Comparison of ENCODE assay signal across 8 mouse cellular contexts in the genomic region with DNA sequence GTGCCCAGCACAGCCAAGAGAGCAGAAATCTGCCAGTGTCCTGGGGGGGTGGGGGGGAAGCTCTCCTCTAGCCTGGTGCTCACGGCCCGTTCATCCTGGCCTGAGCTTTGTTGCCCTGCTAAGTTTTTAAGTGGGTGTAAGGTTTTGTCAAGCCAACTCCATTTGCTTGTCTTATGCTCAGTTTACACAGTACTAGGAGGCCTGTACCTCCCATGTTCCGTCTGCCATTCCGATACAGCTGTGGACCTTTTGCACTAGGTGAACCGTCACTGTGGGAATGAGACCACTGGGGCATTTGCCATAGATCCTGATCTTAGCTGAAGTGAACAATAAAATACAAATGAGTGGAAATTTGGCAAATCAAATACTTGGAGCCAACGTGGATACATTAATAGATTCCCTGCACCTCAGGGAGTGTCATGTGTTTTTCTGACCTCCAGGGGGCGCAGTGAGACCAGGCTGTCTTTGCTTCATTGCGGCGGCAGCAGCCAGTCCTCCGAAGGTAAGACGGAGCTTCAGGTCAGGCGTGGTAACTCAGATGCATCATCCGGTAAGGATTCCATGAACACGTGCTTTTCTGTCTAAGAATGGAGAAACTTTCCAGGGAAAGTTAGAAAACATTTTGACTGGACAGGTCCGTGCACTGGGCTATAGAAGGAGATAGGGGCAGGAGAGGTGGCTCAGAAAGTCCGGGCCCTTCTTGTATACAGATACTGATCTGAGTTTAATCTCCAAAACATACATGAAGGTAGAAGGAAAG. TPM values are rescaled to one million over a fixed set of nuclear protein-coding genes. Genes with fewer than 3 reads are reported as not detected.
DNase-seq lines count a peak whose midpoint lies in the region; ATAC-seq and TF ChIP-seq lines count a peak whose summit lies in the region.

No protein-coding gene starts in this region.

- H3K9me3 ChIP-seq in G1E (replicated peaks), result no peaks in the 10 kb centered on the region
- H3K9me3 ChIP-seq in hindbrain, embryonic 10.5 days, result no peaks in the 10 kb centered on the region

- no peak overlapping the region for H3K4me3 ChIP-seq in G1E (ENCODE audit: low read depth, low read length)
- no peak overlapping the region for H3K4me3 ChIP-seq in hindbrain, embryonic 10.5 days

- DNase-seq in G1E (ENCODE audit: low spot score), result peak; percentile 8
- DNase-seq in brain, embryonic 18.5 days (ENCODE audit: low read depth, low spot score), result peak; percentile 22
- peak; percentile 17 for DNase-seq in fibroblast of lung, adult 2 months (ENCODE audit: low read depth)
- DNase-seq in hindbrain, embryonic 10.5 days (ENCODE audit: low spot score), result peak; percentile 68
- peak; percentile 18 for DNase-seq in layer of hippocampus, adult 9-10 months (ENCODE audit: low spot score)
- peak; percentile 70 for DNase-seq in lung, postnatal 36 days
- peak; percentile 35 for DNase-seq in retina, postnatal 7 days (ENCODE audit: low read depth, low spot score)
- DNase-seq in urinary bladder, postnatal 4 days (ENCODE audit: low spot score in 2 of 2), result peak; percentile 37 to 76

- no peaks in the 10 kb centered on the region for H3K4me1 ChIP-seq in G1E (ENCODE audit: insufficient read depth, low read depth, low read length)
- H3K4me1 ChIP-seq in hindbrain, embryonic 10.5 days (replicated peaks), result no peaks in the 10 kb centered on the region

- no peaks in the 10 kb centered on the region for H3K36me3 ChIP-seq in G1E (replicated peaks)
- no peaks in the 10 kb centered on the region for H3K36me3 ChIP-seq in hindbrain, embryonic 10.5 days

- H3K27me3 ChIP-seq in G1E (ENCODE audit: insufficient read depth, low read length), result peaks cover 8% of the 10 kb centered on the region
- no peaks in the 10 kb centered on the region for H3K27me3 ChIP-seq in hindbrain, embryonic 10.5 days (ENCODE audit: insufficient read depth, poor library complexity, severe bottlenecking)

- no peak for ATAC-seq in G1E (ENCODE audit: extremely low read depth, insufficient number of reproducible peaks, low FRiP score, poor library complexity, severe bottlenecking)

- 43% methylated on average over 16 of the region's 16 CpGs for WGBS in hindbrain, embryonic 10.5 days

- TF ChIP-seq CTCF in G1E (IDR thresholded peaks at IDR 0.05; ENCODE audit: low read depth, low read length), result peak; percentile 75

- no peak overlapping the region for H3K27ac ChIP-seq in hindbrain, embryonic 10.5 days

RNA-seq across cellular contexts. Expression of a gene that starts 25.0 kb away (rescaled TPM):
- not detected in 2 replicates for total RNA-seq in G1E (2014; fragmentation: Nextera tagmentation)
- 0.60 TPM in 1 of 2 replicates, not detected in the other for total RNA-seq in G1E (2017)
- not detected in 2 replicates for polyA plus RNA-seq in G1E (2012)
- not detected in 2 replicates for polyA plus RNA-seq in hindbrain, embryonic 10.5 days (2016; fragmentation: Nextera tagmentation; extraction: Ambion mirVana)

RNA-seq across cellular contexts. Expression of a gene that starts 29.1 kb away (rescaled TPM):
- total RNA-seq in G1E (2014; fragmentation: Nextera tagmentation), result not detected in 2 replicates
- not detected in 2 replicates for total RNA-seq in G1E (2017)
- polyA plus RNA-seq in G1E (2012), result not detected in 2 replicates
- polyA plus RNA-seq in hindbrain, embryonic 10.5 days (2016; fragmentation: Nextera tagmentation; extraction: Ambion mirVana), result 1.5 and 2.1 TPM in 2 replicates

Comparison
In these comparisons a context has a peak if more than half of its experiments do, and no peak if none do; other contexts are left out.
1. DNase-seq: peak in every context shown above with its lines; median percentile 70 in lung, postnatal 36 days; 68 in hindbrain, embryonic 10.5 days; 56 in urinary bladder, postnatal 4 days; 35 in retina, postnatal 7 days; 22 in brain, embryonic 18.5 days; 18 in layer of hippocampus, adult 9-10 months; 17 in fibroblast of lung, adult 2 months; 8 in G1E.